Mouse (Mus musculus): ENCODE measurements around the gene Gigyf2.
"Not testable (repeated sequence)": the region's sequence is repeated elsewhere in the genome, so short reads cannot be mapped to it uniquely, and the experiment has no call there.

DNA sequence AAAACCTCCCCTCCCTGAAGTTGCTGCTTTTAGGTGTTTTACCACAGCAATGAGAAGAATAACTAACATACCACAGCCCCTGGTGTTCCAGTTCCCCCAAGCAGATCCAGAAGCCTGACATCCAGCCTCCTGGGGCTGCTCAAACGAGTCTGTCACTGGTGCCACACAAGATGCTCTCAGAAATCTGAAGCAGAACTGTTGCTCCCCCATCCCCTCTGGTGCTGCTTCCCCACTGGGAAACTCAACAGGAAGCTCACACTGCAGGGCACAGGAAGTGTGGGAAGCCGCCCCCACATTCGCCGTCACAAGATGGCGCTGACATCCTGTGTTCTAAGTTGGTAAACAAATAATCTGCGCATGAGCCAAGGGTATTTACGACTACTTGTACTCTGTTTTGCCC lies 133.1 kb downstream of the Gigyf2 start:
- TF ChIP-seq POLR2A (IDR thresholded peaks at IDR 0.05; ENCODE audit: borderline replicate concordance, extremely low read depth, insufficient read depth, insufficient read length, poor library complexity, severe bottlenecking); CTCF (IDR thresholded peaks at IDR 0.05; ENCODE audit: borderline replicate concordance, extremely low read depth, insufficient read depth, insufficient read length): not testable (repeated sequence)

Measured in brain, embryonic 14.5 days (tissue).